Comparison of ENCODE assay signal across 8 mouse cellular contexts in the genomic region with DNA sequence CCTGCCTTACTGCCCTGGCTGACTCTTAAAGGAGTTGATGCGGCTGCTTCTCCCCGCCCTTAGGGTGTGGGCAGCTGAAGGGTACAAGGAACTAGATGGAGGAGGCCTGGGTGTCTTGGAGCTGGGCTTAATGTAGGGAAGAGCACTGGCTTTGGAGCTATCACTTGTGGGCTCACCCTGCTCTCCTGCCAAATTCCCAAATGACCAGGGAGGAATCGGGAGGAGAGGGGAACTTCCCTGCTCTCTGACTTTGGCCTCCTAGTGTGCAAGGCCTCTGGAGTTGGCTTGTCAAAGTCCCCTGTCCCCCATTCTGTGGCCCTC. TPM values are rescaled to one million over a fixed set of nuclear protein-coding genes. Genes with fewer than 3 reads are reported as not detected.
DNase-seq lines count a peak whose midpoint lies in the region; ATAC-seq and TF ChIP-seq lines count a peak whose summit lies in the region.

No protein-coding gene starts in this region.

- no peak for ATAC-seq in erythroblast, adult 5-6 weeks (replicated peaks; ENCODE audit: low FRiP score, poor library complexity, severe bottlenecking)
- ATAC-seq in liver, embryonic 15.5 days (ENCODE audit: insufficient read depth), result no peak
- no peak; the same call in 1 of the 2 replicates for ATAC-seq in stomach, postnatal 0 days (ENCODE audit: low FRiP score, low TSS enrichment)
- ATAC-seq in monocyte, adult 5-6 weeks (replicated peaks; ENCODE audit: insufficient number of reproducible peaks, low FRiP score, low TSS enrichment, poor library complexity, severe bottlenecking), result no peak

- no peak for DNase-seq in spleen, adult 2 months (ENCODE audit: low read depth in 1 of 2, low spot score in 2 of 2)
- DNase-seq in spleen, postnatal 10 days (ENCODE audit: low spot score in 2 of 2), result no peak
- no peak for DNase-seq in stomach, postnatal 0 days (ENCODE audit: low spot score)
- no peak for DNase-seq in layer of hippocampus, adult 11-12 months (ENCODE audit: low spot score)

- H3K9ac ChIP-seq in liver, embryonic 15.5 days, result no peak overlapping the region
- H3K9ac ChIP-seq in stomach, postnatal 0 days (ENCODE audit: low read length), result peak overlapping the region; percentile 59

- TF ChIP-seq EP300 in stomach, postnatal 0 days (optimal IDR thresholded peaks at IDR 0.05), result no peak

- H3K4me2 ChIP-seq in liver, embryonic 15.5 days, result peak overlapping the region; percentile 64
- H3K4me2 ChIP-seq in stomach, postnatal 0 days (replicated peaks; ENCODE audit: low read depth), result peak overlapping the region; percentile 80

- H3K27me3 ChIP-seq in erythroblast, embryonic 14.5 days (ENCODE audit: control insufficient read depth), result peaks cover 73% of the 10 kb centered on the region
- H3K27me3 ChIP-seq in spleen, adult 2 months (ENCODE audit: control insufficient read depth, insufficient read depth, low read length), result peaks cover 5% of the 10 kb centered on the region; the same call in 1 of the 2 replicates
- H3K27me3 ChIP-seq in liver, embryonic 15.5 days, result peaks cover 63% of the 10 kb centered on the region
- no peaks in the 10 kb centered on the region for H3K27me3 ChIP-seq in stomach, postnatal 0 days (ENCODE audit: control insufficient read depth, insufficient read depth, low read length)

- TF ChIP-seq POLR2A in spleen, adult 2 months (IDR thresholded peaks at IDR 0.05; ENCODE audit: low read depth, low read length), result no peak

- no peaks in the 10 kb centered on the region for H3K9me3 ChIP-seq in erythroblast, embryonic 14.5 days (ENCODE audit: control insufficient read depth, low read length)
- no peaks in the 10 kb centered on the region for H3K9me3 ChIP-seq in liver, embryonic 15.5 days (replicated peaks)
- no peaks in the 10 kb centered on the region for H3K9me3 ChIP-seq in stomach, postnatal 0 days (ENCODE audit: control insufficient read depth, low read length)

- no peaks in the 10 kb centered on the region; the same call in 1 of the 2 replicates for H3K36me3 ChIP-seq in erythroblast, embryonic 14.5 days (ENCODE audit: control insufficient read depth)
- no peaks in the 10 kb centered on the region for H3K36me3 ChIP-seq in spleen, adult 2 months (ENCODE audit: control insufficient read depth, insufficient read depth, low read length)
- no peaks in the 10 kb centered on the region for H3K36me3 ChIP-seq in liver, embryonic 15.5 days (replicated peaks)
- peaks cover 7% of the 10 kb centered on the region; the same call in 1 of the 2 replicates for H3K36me3 ChIP-seq in stomach, postnatal 0 days (ENCODE audit: control insufficient read depth, insufficient read depth, low read length)

- peak overlapping the region; percentile 16 for H3K4me3 ChIP-seq in erythroblast, embryonic 14.5 days (replicated peaks)
- peak overlapping the region; percentile 45; the same call in 1 of the 2 replicates for H3K4me3 ChIP-seq in spleen, adult 2 months (ENCODE audit: extremely low read depth, insufficient read depth, insufficient read length)
- H3K4me3 ChIP-seq in liver, embryonic 15.5 days (replicated peaks), result peak overlapping the region; percentile 47
- H3K4me3 ChIP-seq in stomach, postnatal 0 days (ENCODE audit: low read depth, low read length), result peak overlapping the region; percentile 67

- TF ChIP-seq CTCF in spleen, adult 2 months (IDR thresholded peaks at IDR 0.05; ENCODE audit: extremely low read depth, insufficient read depth, insufficient read length, insufficient replicate concordance), result no peak
- no peak for TF ChIP-seq CTCF in stomach, postnatal 0 days (IDR thresholded peaks at IDR 0.05; ENCODE audit: low read depth)

- H3K27ac ChIP-seq in spleen, adult 2 months (ENCODE audit: insufficient read depth, low read length), result peak overlapping the region; percentile 46
- no peak overlapping the region for H3K27ac ChIP-seq in liver, embryonic 15.5 days (replicated peaks)
- H3K27ac ChIP-seq in stomach, postnatal 0 days (replicated peaks), result peak overlapping the region; percentile 77

- 38% methylated on average over 3 of the region's 3 CpGs for WGBS in spleen, adult 2 months
- 19% methylated on average over 3 of the region's 3 CpGs for WGBS in liver, embryonic 15.5 days (ENCODE audit: insufficient replicate concordance)
- 10% methylated on average over 3 of the region's 3 CpGs for WGBS in stomach, postnatal 0 days

- H3K4me1 ChIP-seq in erythroblast, embryonic 14.5 days (ENCODE audit: control insufficient read depth), result no peaks in the 10 kb centered on the region
- no peaks in the 10 kb centered on the region for H3K4me1 ChIP-seq in spleen, adult 2 months (ENCODE audit: control insufficient read depth, insufficient read depth, insufficient read length)
- H3K4me1 ChIP-seq in liver, embryonic 15.5 days (replicated peaks), result peaks cover 29% of the 10 kb centered on the region
- H3K4me1 ChIP-seq in stomach, postnatal 0 days (replicated peaks; ENCODE audit: control insufficient read depth, insufficient read depth), result 0 out of 2 replicates have a peak, but pooled peaks cover 3% of the 10 kb centered on the region

RNA-seq across cellular contexts. Expression of gene Kctd17, which starts 0.7 kb away (rescaled TPM):
- polyA plus RNA-seq in erythroblast, embryonic 14.5 days (2012), result 0.07 and 0.10 TPM in 2 replicates
- 1.0 TPM in 1 of 2 replicates, not detected in the other for total RNA-seq in erythroblast, adult 5-6 weeks (2015; ENCODE audit: low replicate concordance)
- 0.98 and 2.0 TPM in 2 replicates for total RNA-seq in erythroblast, adult 5-6 weeks (2017; ENCODE audit: low replicate concordance)
- 61.5 and 85.3 TPM in 2 replicates for polyA plus RNA-seq in spleen, adult 2 months (2012; rRNA removed)
- 4.5 and 4.6 TPM in 2 replicates for polyA plus RNA-seq in liver, embryonic 15.5 days (2015; fragmentation: Nextera tagmentation; extraction: Ambion mirVana)
- 25.9 and 26.2 TPM in 2 replicates for polyA plus RNA-seq in stomach, postnatal 0 days (2015; fragmentation: Nextera tagmentation; extraction: Ambion mirVana)
- 4.6 to 6.1 TPM (median 5.0 TPM) in 3 replicates for total RNA-seq in monocyte, adult 5-6 weeks (2017)

RNA-seq across cellular contexts. Expression of gene Mpst, which starts 22.9 kb away (rescaled TPM):
- polyA plus RNA-seq in erythroblast, embryonic 14.5 days (2012), result 68.7 and 72.8 TPM in 2 replicates
- 7.7 and 10.4 TPM in 2 replicates for total RNA-seq in erythroblast, adult 5-6 weeks (2015; ENCODE audit: low replicate concordance)
- total RNA-seq in erythroblast, adult 5-6 weeks (2017; ENCODE audit: low replicate concordance), result 22.4 and 39.6 TPM in 2 replicates
- polyA plus RNA-seq in spleen, adult 2 months (2012; rRNA removed), result 97.7 and 117 TPM in 2 replicates
- polyA plus RNA-seq in liver, embryonic 15.5 days (2015; fragmentation: Nextera tagmentation; extraction: Ambion mirVana), result 5.6 and 5.8 TPM in 2 replicates
- polyA plus RNA-seq in stomach, postnatal 0 days (2015; fragmentation: Nextera tagmentation; extraction: Ambion mirVana), result 5.6 and 5.7 TPM in 2 replicates
- total RNA-seq in monocyte, adult 5-6 weeks (2017), result 5.8 to 10.2 TPM (median 8.7 TPM) in 3 replicates

RNA-seq across cellular contexts. Expression of gene Tst, which starts 23.4 kb away (rescaled TPM):
- 3.8 and 3.9 TPM in 2 replicates for polyA plus RNA-seq in erythroblast, embryonic 14.5 days (2012)
- 5.2 and 6.0 TPM in 2 replicates for total RNA-seq in erythroblast, adult 5-6 weeks (2015; ENCODE audit: low replicate concordance)
- 3.5 and 8.1 TPM in 2 replicates for total RNA-seq in erythroblast, adult 5-6 weeks (2017; ENCODE audit: low replicate concordance)
- polyA plus RNA-seq in spleen, adult 2 months (2012; rRNA removed), result 16.3 and 16.8 TPM in 2 replicates
- 200 and 245 TPM in 2 replicates for polyA plus RNA-seq in liver, embryonic 15.5 days (2015; fragmentation: Nextera tagmentation; extraction: Ambion mirVana)
- 153 and 177 TPM in 2 replicates for polyA plus RNA-seq in stomach, postnatal 0 days (2015; fragmentation: Nextera tagmentation; extraction: Ambion mirVana)
- total RNA-seq in monocyte, adult 5-6 weeks (2017), result 2.2 TPM in 1 of 3 replicates, not detected in the others

RNA-seq across cellular contexts. Expression of gene Tex33, which starts 33.4 kb away (rescaled TPM):
- not detected in 2 replicates for polyA plus RNA-seq in erythroblast, embryonic 14.5 days (2012)
- total RNA-seq in erythroblast, adult 5-6 weeks (2015; ENCODE audit: low replicate concordance), result not detected in 2 replicates
- not detected in 2 replicates for total RNA-seq in erythroblast, adult 5-6 weeks (2017; ENCODE audit: low replicate concordance)
- not detected in 2 replicates for polyA plus RNA-seq in spleen, adult 2 months (2012; rRNA removed)
- not detected in 2 replicates for polyA plus RNA-seq in liver, embryonic 15.5 days (2015; fragmentation: Nextera tagmentation; extraction: Ambion mirVana)
- polyA plus RNA-seq in stomach, postnatal 0 days (2015; fragmentation: Nextera tagmentation; extraction: Ambion mirVana), result not detected in 2 replicates
- 5.0 TPM in 1 of 3 replicates, not detected in the others for total RNA-seq in monocyte, adult 5-6 weeks (2017)

RNA-seq across cellular contexts. Expression of gene Tmprss6, which starts 39.3 kb away (rescaled TPM):
- polyA plus RNA-seq in erythroblast, embryonic 14.5 days (2012), result 0.02 and 0.07 TPM in 2 replicates
- 1.0 TPM in 1 of 2 replicates, not detected in the other for total RNA-seq in erythroblast, adult 5-6 weeks (2015; ENCODE audit: low replicate concordance)
- total RNA-seq in erythroblast, adult 5-6 weeks (2017; ENCODE audit: low replicate concordance), result 0.70 TPM in 1 of 2 replicates, not detected in the other
- polyA plus RNA-seq in spleen, adult 2 months (2012; rRNA removed), result 0.21 and 0.35 TPM in 2 replicates
- 22.0 and 29.2 TPM in 2 replicates for polyA plus RNA-seq in liver, embryonic 15.5 days (2015; fragmentation: Nextera tagmentation; extraction: Ambion mirVana)
- polyA plus RNA-seq in stomach, postnatal 0 days (2015; fragmentation: Nextera tagmentation; extraction: Ambion mirVana), result 0.48 and 0.50 TPM in 2 replicates
- total RNA-seq in monocyte, adult 5-6 weeks (2017), result 0.58 TPM in 1 of 3 replicates, not detected in the others

Comparison
In these comparisons a context has a peak if more than half of its experiments do, and no peak if none do; other contexts are left out.
1. H3K4me3 ChIP-seq: peak in every context shown above with its lines; median percentile 67 in stomach, postnatal 0 days; 47 in liver, embryonic 15.5 days; 45 in spleen, adult 2 months; 16 in erythroblast, embryonic 14.5 days.
2. RNA of gene Mpst, which starts 22.9 kb away (polyA plus RNA-seq): 97.7 to 117 TPM in spleen, adult 2 months and 68.7 to 72.8 TPM in erythroblast, embryonic 14.5 days; 5.6 to 5.7 TPM in stomach, postnatal 0 days and 5.6 to 5.8 TPM in liver, embryonic 15.5 days; every median in the first group is over 10 times any median in the second.